Comparison of ENCODE assay signal across 14 mouse cellular contexts in the genomic region with DNA sequence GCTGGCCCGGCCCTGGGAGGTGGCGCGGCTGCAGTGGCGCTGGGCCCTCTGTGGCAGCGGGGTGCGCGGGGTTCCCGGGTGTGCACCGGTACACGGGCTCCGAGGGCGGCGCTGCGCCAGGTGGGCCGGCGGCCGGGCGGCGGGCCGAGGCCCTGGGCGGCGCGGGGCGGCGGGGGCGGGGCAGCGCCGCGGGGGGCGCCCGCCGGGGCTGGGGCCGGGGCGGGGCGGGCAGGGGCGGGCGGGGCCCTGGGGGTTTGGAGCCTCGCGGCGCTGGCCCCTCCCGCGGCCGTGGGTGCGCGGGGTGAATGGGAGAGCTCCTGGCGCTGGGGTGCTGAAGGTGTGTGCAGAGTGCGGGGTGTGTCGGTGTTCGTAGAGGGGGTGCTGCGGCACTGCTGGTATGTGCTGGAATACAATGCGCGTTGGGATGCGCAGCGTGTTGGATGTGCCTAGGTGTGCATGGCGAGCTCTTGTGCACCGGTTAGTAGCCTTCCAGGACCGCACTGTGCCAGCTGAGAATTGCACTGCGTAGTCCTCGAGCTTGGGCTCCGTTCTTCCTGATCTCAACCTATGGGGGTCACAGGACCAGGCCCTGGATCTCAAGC. TPM values are rescaled to one million over a fixed set of nuclear protein-coding genes. Genes with fewer than 3 reads are reported as not detected.
A peak's percentile ranks its signal among the peaks of the same experiment; 100 is the strongest.
DNase-seq lines count a peak whose midpoint lies in the region; ATAC-seq and TF ChIP-seq lines count a peak whose summit lies in the region.
"Had no signal": no experiment of that assay in that cellular context is flagged by ENCODE, and none has a peak within 500 bp of the region (broad histone marks: within the 10 kb centered on the region; RNA-seq: fewer than 3 reads in every experiment).

A gene (minus strand): TSS at position 51 of the 602 bp plus-strand sequence.

- WGBS in heart, embryonic 13.5 days: under 1% methylated on average over 40 of the region's 60 CpGs
- WGBS in forebrain, embryonic 14.5 days: 2% methylated on average over 39 of the region's 60 CpGs
- whole genome bisulfite sequencing in limb, embryonic 15.5 days: 2% methylated on average over 33 of the region's 60 CpGs

- ATAC-seq in heart, embryonic 13.5 days (ENCODE audit: extremely low read depth, insufficient number of reproducible peaks, low FRiP score, low TSS enrichment): no peak
- no peak for ATAC-seq in forebrain, embryonic 14.5 days
- ATAC-seq in limb, embryonic 15.5 days (ENCODE audit: insufficient number of reproducible peaks, low FRiP score, low TSS enrichment, low read depth): no peak

- H3K4me2 ChIP-seq in heart, embryonic 13.5 days: peak within 1 kb of the TSS; percentile 61
- peak within 1 kb of the TSS; percentile 41 for H3K4me2 ChIP-seq in forebrain, embryonic 14.5 days (ENCODE audit: low read length)
- peak within 1 kb of the TSS; percentile 62 for H3K4me2 ChIP-seq in limb, embryonic 15.5 days

- H3K4me3 ChIP-seq in heart, embryonic 13.5 days: peak within 1 kb of the TSS; percentile 40
- H3K4me3 ChIP-seq in E14TG2a.4 (replicated peaks; ENCODE audit: low read length): peak within 1 kb of the TSS; percentile 79
- H3K4me3 ChIP-seq in forebrain, embryonic 14.5 days (ENCODE audit: low read depth, low read length): peak within 1 kb of the TSS; percentile 19; the same call in 1 of the 2 replicates
- H3K4me3 ChIP-seq in limb, embryonic 15.5 days: peak within 1 kb of the TSS; percentile 41

- H3K4me1 ChIP-seq in heart, embryonic 13.5 days: peaks cover 9% of the 10 kb centered on the region
- H3K4me1 ChIP-seq in E14TG2a.4 (replicated peaks; ENCODE audit: low read depth, low read length): peaks cover 41% of the 10 kb centered on the region
- no peaks in the 10 kb centered on the region for H3K4me1 ChIP-seq in forebrain, embryonic 14.5 days (ENCODE audit: control insufficient read depth, insufficient read depth, low read length)
- H3K4me1 ChIP-seq in limb, embryonic 15.5 days: peaks cover 27% of the 10 kb centered on the region

- DNase-seq in heart, postnatal 10 days: no peak
- no peak for DNase-seq in forebrain, embryonic 14.5 days (ENCODE audit: low spot score)
- DNase-seq in spleen, postnatal 36 days (ENCODE audit: low spot score in 2 of 2): no peak
- no peak for DNase-seq in T-cell, adult 2 months (ENCODE audit: low spot score)
- no peak for DNase-seq in embryo, embryonic 10 days (ENCODE audit: low spot score)
- DNase-seq: adrenal gland, adult 8-10 months; right cerebral cortex, postnatal 25 days had no signal

- no peak for TF ChIP-seq CTCF in E14TG2a.4 (conservative IDR thresholded peaks at IDR 0.05; ENCODE audit: low read length)

- H3K27me3 ChIP-seq in heart, embryonic 13.5 days (replicated peaks): peaks cover 99% of the 10 kb centered on the region
- H3K27me3 ChIP-seq in E14TG2a.4 (ENCODE audit: insufficient read depth, low read length): peaks cover 74% of the 10 kb centered on the region
- peaks cover 71% of the 10 kb centered on the region for H3K27me3 ChIP-seq in forebrain, embryonic 14.5 days (replicated peaks; ENCODE audit: control insufficient read depth, insufficient read depth, low read length)
- peaks cover 89% of the 10 kb centered on the region for H3K27me3 ChIP-seq in limb, embryonic 15.5 days

- H3K27ac ChIP-seq in heart, embryonic 13.5 days (replicated peaks): no peak within 1 kb of the TSS
- no peak within 1 kb of the TSS for H3K27ac ChIP-seq in forebrain, embryonic 14.5 days (ENCODE audit: low read depth, low read length)
- H3K27ac ChIP-seq in limb, embryonic 15.5 days: no peak within 1 kb of the TSS
- H3K27ac ChIP-seq: macrophage had no signal

- no peak within 1 kb of the TSS for H3K9ac ChIP-seq in heart, embryonic 13.5 days
- H3K9ac ChIP-seq in forebrain, embryonic 14.5 days (ENCODE audit: low read length): no peak within 1 kb of the TSS
- H3K9ac ChIP-seq in limb, embryonic 15.5 days: no peak within 1 kb of the TSS

- H3K9me3 ChIP-seq in heart, embryonic 13.5 days: no peaks in the 10 kb centered on the region
- H3K9me3 ChIP-seq in E14TG2a.4 (ENCODE audit: low read length): peaks cover 5% of the 10 kb centered on the region; the same call in 1 of the 2 replicates
- no peaks in the 10 kb centered on the region for H3K9me3 ChIP-seq in forebrain, embryonic 14.5 days (replicated peaks; ENCODE audit: control insufficient read depth, low read length)
- H3K9me3 ChIP-seq in limb, embryonic 15.5 days: no peaks in the 10 kb centered on the region

- intact Hi-C loops in heart, postnatal 10 days (cut with DNase I): no loop called here

- H3K36me3 ChIP-seq in heart, embryonic 13.5 days: no peaks in the 10 kb centered on the region
- H3K36me3 ChIP-seq in E14TG2a.4 (ENCODE audit: insufficient read depth, low read length): no peaks in the 10 kb centered on the region
- H3K36me3 ChIP-seq in forebrain, embryonic 14.5 days (ENCODE audit: control insufficient read depth, insufficient read depth, low read length): no peaks in the 10 kb centered on the region
- H3K36me3 ChIP-seq in limb, embryonic 15.5 days: no peaks in the 10 kb centered on the region

RNA-seq across cellular contexts. Expression of the gene that starts here (rescaled TPM):
- polyA plus RNA-seq in heart, embryonic 13.5 days (2015; fragmentation: Nextera tagmentation; extraction: Ambion mirVana): not detected in 2 replicates
- total RNA-seq in heart, postnatal 10 days (2021): not detected
- 0.61 and 1.1 TPM in 2 replicates for polyA plus RNA-seq in forebrain, embryonic 14.5 days (2014; fragmentation: Nextera tagmentation; extraction: Ambion mirVana)
- polyA plus RNA-seq in limb, embryonic 15.5 days (2015; fragmentation: Nextera tagmentation; extraction: Ambion mirVana): 3.8 and 3.9 TPM in 2 replicates
- total RNA-seq: adrenal gland, adult 8-10 months; hematopoietic stem cell, adult 5-6 weeks had no signal
- polyA plus RNA-seq: C2C12; cortical plate, adult 2 months; macrophage had no signal

Comparison
In these comparisons a context has a peak if more than half of its experiments do, and no peak if none do; other contexts are left out.
1. H3K4me3 ChIP-seq: peak in every context shown above with its lines; median percentile 79 in E14TG2a.4; 41 in limb, embryonic 15.5 days; 40 in heart, embryonic 13.5 days; 19 in forebrain, embryonic 14.5 days.